Mouse (Mus musculus) frontal cortex, postnatal 36 days (tissue): ENCODE measurements at regions not wholly inside any gene's neighbourhood (a gene's known extent, or its start where the extent isn't known, plus 50 kb on each side); places are given as distances from the start of the nearest gene placed in this dataset.
A peak's percentile ranks its signal among the peaks of the same experiment; 100 is the strongest.
"Not testable (repeated sequence)": the region's sequence is repeated elsewhere in the genome, so short reads cannot be mapped to it uniquely, and the experiment has no call there.

Experiments
- DNase-seq, 2 experiments: peaks; one replicate each; pipeline ENCODE4 v3.0.0; 2022; ENCODE audit warnings: low spot score in 2 of 2

GRCm38 (mm10) chr3:57963965-57964364 lies 116.1 kb upstream of the Pfn2 start:
- no peak for DNase-seq

DNA sequence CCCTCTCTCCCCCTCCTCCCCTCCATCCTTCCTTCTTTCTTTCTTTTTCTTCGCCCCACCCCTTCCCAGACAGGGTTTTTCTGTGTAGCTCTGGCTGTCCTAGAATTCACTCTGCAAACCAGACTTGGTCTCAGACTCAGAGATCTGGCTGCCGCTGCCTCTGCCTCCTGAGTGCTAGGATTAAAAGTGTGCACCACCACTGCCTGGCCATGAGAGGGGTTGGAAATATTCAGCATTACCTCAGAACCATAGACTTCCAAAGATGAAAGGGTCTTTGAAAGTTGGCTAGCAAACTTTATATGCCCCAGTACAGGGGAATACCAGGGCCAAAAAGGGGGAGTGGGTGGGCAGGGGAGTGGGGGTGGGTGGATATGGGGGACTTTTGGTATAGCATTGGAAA lies 122.7 kb upstream of the Pfn2 start:
- DNase-seq: not testable (repeated sequence)

GRCm38 (mm10) chr3:57972469-57973245 lies 124.8 kb upstream of the Pfn2 start:
- no peak for DNase-seq

- no peak for DNase-seq
These were observed 125.7 kb upstream of the Pfn2 start for GRCm38 (mm10) chr3:57973546-57973945.

- no peak for DNase-seq
These were observed 127.5 kb upstream of the Pfn2 start for GRCm38 (mm10) chr3:57975379-57975778.

DNA sequence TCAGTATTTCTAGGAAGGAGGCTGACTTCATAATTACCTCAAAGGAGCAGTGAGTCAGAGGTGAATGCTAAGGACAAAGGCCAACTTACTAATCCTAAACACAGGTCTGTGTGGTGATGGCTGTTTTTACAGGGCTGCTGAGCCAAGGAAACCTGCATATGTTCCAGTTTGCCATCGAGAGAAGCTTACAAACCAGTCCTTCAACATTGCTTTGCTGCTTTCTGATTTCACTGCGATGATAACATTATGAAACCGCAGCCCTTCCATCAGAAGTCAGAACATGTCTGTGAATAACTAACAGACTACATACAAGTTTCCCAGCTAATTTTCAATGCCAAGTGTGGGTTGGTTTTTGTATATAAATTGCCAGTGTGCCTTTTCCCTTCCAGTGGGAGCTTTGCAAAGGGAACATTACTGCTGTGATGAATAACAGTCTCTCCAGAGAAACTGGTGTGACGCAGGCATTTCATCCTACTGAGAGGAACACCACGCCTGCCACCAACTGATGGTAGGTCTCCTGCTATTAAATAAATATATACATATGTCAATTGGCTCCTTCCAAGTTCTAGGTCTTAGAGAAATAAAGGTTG lies 128.9 kb upstream of the Pfn2 start:
- DNase-seq: peak in 1 of 2 experiments; percentile 15

- DNase-seq: no peak
These were observed 140.3 kb upstream of the Pfn2 start for GRCm38 (mm10) chr3:57988175-57988574.

GRCm38 (mm10) chr3:57990738-57991137 lies 142.9 kb upstream of the Pfn2 start:
- DNase-seq: no peak

DNA sequence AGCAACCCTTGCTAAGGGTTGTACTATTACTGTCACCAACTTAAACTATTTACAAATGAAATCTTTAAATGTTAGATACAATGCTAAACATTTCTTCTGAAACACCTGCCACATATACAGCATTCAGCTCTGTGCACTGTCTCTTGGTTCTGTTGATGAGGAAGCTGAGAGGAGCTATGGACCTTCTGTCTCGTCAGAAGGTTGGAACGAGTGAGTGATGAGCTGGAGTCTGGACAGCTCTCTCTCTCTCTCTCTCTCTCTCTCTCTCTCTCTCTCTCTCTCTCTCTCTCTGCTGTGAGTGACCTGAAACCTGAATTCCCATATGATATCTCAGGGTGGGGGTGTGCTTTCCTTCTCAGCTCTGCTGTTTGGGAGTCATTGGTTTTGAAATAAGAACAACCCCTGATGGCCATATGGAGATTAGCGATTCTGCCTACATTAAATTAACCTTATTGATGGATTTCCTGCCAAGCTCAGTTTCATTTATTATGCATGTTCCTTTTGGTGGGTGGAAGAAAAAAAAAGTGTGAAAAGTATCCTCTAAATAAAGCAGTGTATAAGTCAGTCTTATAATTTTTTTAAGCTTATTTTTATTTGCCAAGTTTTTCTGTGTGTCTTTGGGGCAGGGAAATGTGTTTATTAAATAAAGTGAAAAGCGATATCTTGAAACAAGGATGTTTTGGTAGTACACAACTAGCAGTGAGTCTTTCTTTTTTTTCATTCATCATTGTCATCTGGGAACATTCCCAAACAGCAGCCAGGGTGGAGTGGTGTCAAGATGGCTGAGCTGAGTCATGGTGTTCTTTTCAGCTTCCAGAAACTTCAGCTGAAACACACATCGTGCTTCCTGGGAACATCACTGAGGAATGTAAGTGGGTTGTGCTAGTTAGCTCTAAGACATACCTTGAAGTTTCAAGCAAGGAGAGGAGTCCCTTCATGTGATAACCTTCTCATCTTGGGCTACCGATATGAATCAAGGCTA lies 150.5 kb upstream of the Pfn2 start:
- DNase-seq: peak; percentile 49 to 76

DNA sequence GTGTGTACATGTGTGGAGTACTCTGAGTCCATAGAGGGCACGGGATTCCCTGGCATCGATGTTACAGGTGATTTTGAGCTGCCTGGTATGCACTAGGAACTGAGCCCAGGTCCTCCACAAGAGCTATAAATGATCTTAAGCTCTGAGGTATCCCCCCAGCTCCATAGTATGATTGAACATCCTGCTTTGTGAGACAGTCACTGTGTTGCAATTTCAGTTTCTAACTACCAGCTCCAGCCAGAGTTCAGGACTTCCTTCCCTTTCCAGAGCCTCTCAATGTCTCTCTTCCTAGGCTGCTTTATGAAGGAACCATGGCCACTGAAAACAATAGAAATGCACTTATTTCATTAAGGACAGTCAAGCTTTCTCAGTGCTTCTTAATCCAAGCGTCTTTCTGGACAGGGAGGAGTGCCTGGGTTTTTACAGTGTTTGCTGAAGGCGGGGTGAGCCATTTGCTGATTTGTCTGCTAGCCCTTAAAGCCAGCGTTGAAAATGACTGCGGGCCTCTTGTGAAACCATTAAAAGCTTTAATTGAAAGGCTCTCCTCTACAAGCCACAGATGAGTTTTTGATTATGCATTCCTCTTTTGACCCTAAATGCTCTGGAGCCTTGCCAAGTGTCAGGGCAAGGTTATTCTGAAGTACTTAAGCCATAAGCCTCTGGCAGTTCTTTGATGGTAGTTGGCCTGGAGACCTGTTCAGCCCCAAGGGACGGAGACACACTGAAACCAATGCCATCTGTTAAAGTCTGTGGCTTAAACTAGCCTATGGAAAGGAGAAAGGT lies 155.1 kb upstream of the Pfn2 start:
- DNase-seq: no peak

DNA sequence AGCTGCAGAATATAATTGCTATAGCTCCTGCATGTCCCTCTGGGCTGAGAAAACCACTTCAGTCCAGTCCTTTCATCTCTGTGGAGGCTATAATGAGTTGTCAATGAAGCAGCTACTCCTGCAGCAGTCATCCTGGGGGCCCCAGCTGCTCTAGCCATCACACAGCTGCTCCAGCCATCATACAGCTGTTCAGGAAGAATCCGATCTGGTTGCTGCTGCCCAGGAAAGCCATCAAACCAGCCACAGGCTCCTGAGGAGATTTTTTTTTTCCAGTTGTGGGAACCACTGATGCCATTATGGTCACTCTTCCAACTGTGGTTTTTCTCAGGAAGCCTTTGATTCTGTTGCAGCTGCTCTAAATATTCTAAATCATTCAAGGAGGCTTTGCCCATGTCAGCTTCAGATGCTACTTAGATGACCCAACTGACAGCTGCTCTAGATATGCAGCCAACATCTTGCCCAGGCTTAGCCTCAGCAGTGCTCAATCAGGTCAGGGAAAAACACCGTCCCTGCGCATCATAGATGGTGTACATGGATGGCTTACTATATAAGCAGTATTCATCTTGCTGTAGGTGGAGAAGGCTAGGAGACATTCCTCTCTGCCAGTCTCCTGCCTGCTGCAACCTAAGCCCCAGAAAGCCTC lies 177.0 kb upstream of the Pfn2 start:
- no peak for DNase-seq

DNA sequence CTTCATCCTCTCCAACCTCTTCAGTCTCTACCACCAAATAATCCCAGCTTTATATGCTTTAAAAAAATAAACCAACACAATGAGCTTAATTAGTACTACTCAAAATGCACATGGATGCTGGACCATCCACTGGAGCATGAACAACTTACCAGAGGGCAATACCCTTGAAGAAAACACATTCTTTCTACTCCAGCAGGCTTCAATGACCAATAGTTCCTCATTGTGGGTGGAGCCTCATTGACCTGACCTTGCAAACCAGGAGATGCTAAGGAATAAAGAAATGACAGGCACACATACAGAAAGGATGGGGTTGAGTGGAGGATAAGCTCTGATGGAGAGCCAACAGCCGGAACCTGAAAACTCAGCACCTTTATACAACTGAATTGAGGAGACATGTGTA lies 201.7 kb upstream of the Pfn2 start:
- DNase-seq: no peak

- no peak for DNase-seq
These were observed 206.8 kb upstream of the Pfn2 start for GRCm38 (mm10) chr3:58054726-58055125.

GRCm38 (mm10) chr3:58055181-58055580 lies 207.3 kb upstream of the Pfn2 start:
- no peak for DNase-seq

DNA sequence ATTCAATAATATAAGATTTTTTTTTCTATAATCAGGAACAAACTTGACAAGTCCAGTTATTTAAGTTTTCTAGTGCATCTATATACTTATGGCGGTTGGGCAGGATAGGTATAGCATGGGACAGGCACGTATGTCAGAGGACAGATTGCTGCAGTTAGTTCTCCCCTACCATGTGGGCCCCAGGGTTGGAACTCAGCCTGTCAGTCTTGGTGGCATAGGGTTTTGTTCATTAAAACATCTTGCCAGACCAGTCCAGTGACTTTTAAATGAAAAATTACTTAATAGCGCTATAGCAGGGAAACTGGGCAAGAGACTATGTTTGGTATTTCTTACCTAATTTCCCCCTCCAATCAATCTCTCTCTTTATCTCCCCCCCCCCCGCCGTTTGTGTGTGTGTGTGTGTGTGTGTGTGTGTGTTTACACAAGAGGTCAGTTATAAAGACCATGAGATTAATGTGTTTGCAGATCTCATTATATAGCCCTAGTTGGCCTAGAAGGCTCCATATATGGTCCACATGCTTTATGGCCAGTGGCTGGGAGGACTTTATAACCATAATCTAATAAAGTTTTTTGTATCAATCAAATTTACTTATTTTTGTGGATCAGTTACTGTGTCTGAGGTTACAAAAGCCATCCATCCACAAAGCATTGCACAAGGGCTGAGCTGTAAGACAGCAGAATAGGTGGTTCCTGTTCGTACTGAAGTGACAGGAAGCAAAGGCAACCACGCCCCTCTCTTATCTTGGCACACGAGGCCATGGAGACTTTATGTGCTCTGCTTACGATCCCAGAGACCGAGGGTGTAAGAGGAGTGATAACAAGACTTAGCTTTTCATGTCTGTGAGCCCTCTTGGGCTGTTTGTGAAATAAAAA lies 208.5 kb upstream of the Pfn2 start:
- no peak for DNase-seq

GRCm38 (mm10) chr3:58057064-58057396 lies 209.2 kb upstream of the Pfn2 start:
- no peak for DNase-seq

- DNase-seq: no peak
These were observed 210.3 kb upstream of the Pfn2 start for GRCm38 (mm10) chr3:58058134-58058533.

GRCm38 (mm10) chr3:58063852-58064549 lies 216.1 kb upstream of the Pfn2 start:
- DNase-seq: no peak

- DNase-seq: no peak
These were observed 223.7 kb upstream of the Pfn2 start for GRCm38 (mm10) chr3:58071574-58071973.
